Mouse (Mus musculus): ENCODE results near the gene Pdk2.
"Not testable (repeated sequence)": the region's sequence is repeated elsewhere in the genome, so short reads cannot be mapped to it uniquely, and the experiment has no call there.

Gene Pdk2

GRCm38 (mm10) chr11:95026090-95026542 lies 15.0 kb downstream of the Pdk2 start:
- no peak for DNase-seq

- no peak for DNase-seq
Observed at GRCm38 (mm10) chr11:95025227-95026012, 15.7 kb downstream of the Pdk2 start.

- DNase-seq = no peak
Observed at GRCm38 (mm10) chr11:95024439-95025184, 16.5 kb downstream of the Pdk2 start.

- DNase-seq = no peak
Observed at GRCm38 (mm10) chr11:95023481-95023880, 17.7 kb downstream of the Pdk2 start.

- DNase-seq = no peak
Observed at GRCm38 (mm10) chr11:95022237-95022992, 18.7 kb downstream of the Pdk2 start.

- DNase-seq = no peak
Observed at GRCm38 (mm10) chr11:95015484-95015883, 25.7 kb downstream of the Pdk2 start.

GRCm38 (mm10) chr11:95012487-95012886 lies 28.7 kb downstream of the Pdk2 start:
- DNase-seq = no peak

- no peak for DNase-seq
Observed at GRCm38 (mm10) chr11:95012075-95012474, 29.1 kb downstream of the Pdk2 start.

- DNase-seq = no peak
Observed at GRCm38 (mm10) chr11:95011416-95011815, 29.7 kb downstream of the Pdk2 start.

GRCm38 (mm10) chr11:95010841-95011403 lies 30.2 kb downstream of the Pdk2 start:
- DNase-seq = not testable (repeated sequence)

GRCm38 (mm10) chr11:95010141-95010739 lies 30.9 kb downstream of the Pdk2 start:
- no peak for DNase-seq

GRCm38 (mm10) chr11:95009629-95010014 lies 31.5 kb downstream of the Pdk2 start, which contains the start of gene Samd14:
TSS of gene Samd14 (plus strand) at chr11:95009879.
- no peak for DNase-seq

- DNase-seq = no peak
Observed at GRCm38 (mm10) chr11:95008661-95009628, 32.2 kb downstream of the Pdk2 start.

GRCm38 (mm10) chr11:95007418-95007817 lies 33.7 kb downstream of the Pdk2 start:
- DNase-seq = no peak

- peak; percentile 90 for DNase-seq
Observed at GRCm38 (mm10) chr11:95006525-95007219, 34.5 kb downstream of the Pdk2 start.

GRCm38 (mm10) chr11:95006038-95006437 lies 35.1 kb downstream of the Pdk2 start:
- DNase-seq = peak; percentile 40

- DNase-seq = no peak
Observed at GRCm38 (mm10) chr11:95004937-95005198, 36.3 kb downstream of the Pdk2 start.

- DNase-seq = no peak
Observed at GRCm38 (mm10) chr11:95004136-95004936, 36.8 kb downstream of the Pdk2 start.

GRCm38 (mm10) chr11:95002705-95003104 lies 38.4 kb downstream of the Pdk2 start:
- DNase-seq = no peak

Measured in thymus, postnatal 14 days (tissue).